Mouse (Mus musculus): Measurements from ENCODE around the gene Med16. TPM values are rescaled to one million over a fixed set of nuclear protein-coding genes. Genes with fewer than 3 reads are reported as not detected.

Gene Med16
- total and polyA plus RNA-seq, 3 experiments: 10.2 to 22.8 (median 12.1) TPM

- Histone ChIP-seq H3K4me3 (replicated peaks in 1 of 3; ENCODE audit: low read depth in 2 of 3, low read length in 2 of 3, poor library complexity in 1 of 3) (no peak overlapping the region), H3K36me3 (replicated peaks in 1 of 2; ENCODE audit: control insufficient read depth in 1 of 2, insufficient read depth in 1 of 2, low read length in 1 of 2) (peaks cover 73 to 91% of the 10 kb centered on the region in 2 experiments), H3K79me2 (replicated peaks; ENCODE audit: control insufficient read depth, extremely low read depth, insufficient read depth, poor library complexity, severe bottlenecking) (peaks cover 24% of the 10 kb centered on the region), H3K27me3 (replicated peaks) (no peaks in the 10 kb centered on the region), H3K9ac (ENCODE audit: insufficient read depth, low read depth) (no peak overlapping the region), H3K27ac (ENCODE audit: insufficient read depth, low read depth) (no peak overlapping the region), H3K4me2 (ENCODE audit: insufficient read depth, low read depth, poor library complexity, severe bottlenecking) (no peak overlapping the region), H3K9me3 (replicated peaks; ENCODE audit: low read length) (no peaks in the 10 kb centered on the region), H3K4me1 (ENCODE audit: control insufficient read depth in 1 of 2, insufficient read depth in 2 of 2) (peaks cover 25 to 64% of the 10 kb centered on the region in 2 experiments)
- in situ Hi-C loops (cut with MboI; ENCODE audit: low pct_ligation_motif_present, low pct_unique_long_range_greater_than_20kb, low sequenced_read_pairs): no loop called here
- no peak for DNase-seq (ENCODE audit: extremely low read depth)
- dilution Hi-C loops (cut with MboI; ENCODE audit: extremely low pct_ligation_motif_present, extremely low pct_unique_long_range_greater_than_20kb, low sequenced_read_pairs): no loop called here
- peak; percentile 38 for TF ChIP-seq POLR2A (IDR thresholded peaks at IDR 0.05; ENCODE audit: low read depth, low read length)
- TF ChIP-seq ZMIZ1 (IDR thresholded peaks at IDR 0.05; ENCODE audit: low read depth, low read length): no peak
- TF ChIP-seq CTCF (conservative IDR thresholded peaks at IDR 0.05 in 1 of 2, IDR thresholded peaks at IDR 0.05 in 1 of 2; ENCODE audit: low read depth in 2 of 2, low read length in 2 of 2): no peak
These were observed 41.1 kb upstream of the Med16 start for GRCm38 (mm10) chr10:79949873-79950272.

- Histone ChIP-seq H3K4me1 (ENCODE audit: control insufficient read depth in 1 of 2, insufficient read depth in 2 of 2) (peaks cover 33 to 65% of the 10 kb centered on the region in 2 experiments), H3K36me3 (replicated peaks in 1 of 2; ENCODE audit: control insufficient read depth in 1 of 2, insufficient read depth in 1 of 2, low read length in 1 of 2) (peaks cover 61 to 91% of the 10 kb centered on the region in 2 experiments), H3K9ac (ENCODE audit: insufficient read depth, low read depth) (no peak overlapping the region), H3K79me2 (replicated peaks; ENCODE audit: control insufficient read depth, extremely low read depth, insufficient read depth, poor library complexity, severe bottlenecking) (peaks cover 43% of the 10 kb centered on the region), H3K9me3 (replicated peaks; ENCODE audit: low read length) (no peaks in the 10 kb centered on the region), H3K27me3 (replicated peaks) (no peaks in the 10 kb centered on the region), H3K4me3 (replicated peaks in 1 of 3; ENCODE audit: low read depth in 2 of 3, low read length in 2 of 3, poor library complexity in 1 of 3) (no peak overlapping the region), H3K27ac (ENCODE audit: insufficient read depth, low read depth) (peak overlapping the region; percentile 18; the same call in 1 of the 2 replicates), H3K4me2 (ENCODE audit: insufficient read depth, low read depth, poor library complexity, severe bottlenecking) (no peak overlapping the region)
- no peak for DNase-seq (ENCODE audit: extremely low read depth)
- in situ Hi-C loops (cut with MboI; ENCODE audit: low pct_ligation_motif_present, low pct_unique_long_range_greater_than_20kb, low sequenced_read_pairs): no loop called here
- dilution Hi-C loops (cut with MboI; ENCODE audit: extremely low pct_ligation_motif_present, extremely low pct_unique_long_range_greater_than_20kb, low sequenced_read_pairs): no loop called here
- no peak for TF ChIP-seq RAD21 (IDR thresholded peaks at IDR 0.05; ENCODE audit: low read depth, low read length)
- 0 out of 2 replicates have a peak, but pooled peaks have one; percentile 2 for TF ChIP-seq POLR2A (IDR thresholded peaks at IDR 0.05; ENCODE audit: low read depth, low read length)
- no peak for TF ChIP-seq UBTF (IDR thresholded peaks at IDR 0.05; ENCODE audit: low read depth, low read length)
- no peak for TF ChIP-seq ELF1 (IDR thresholded peaks at IDR 0.05; ENCODE audit: low read depth, low read length)
These were observed 38.8 kb upstream of the Med16 start for GRCm38 (mm10) chr10:79947502-79947901.

GRCm38 (mm10) chr10:79946752-79947322 is 38.1 kb upstream of the Med16 start:
- H3K4me2 ChIP-seq (ENCODE audit: insufficient read depth, low read depth, poor library complexity, severe bottlenecking): no peak overlapping the region
- H3K4me1 ChIP-seq (ENCODE audit: control insufficient read depth in 1 of 2, insufficient read depth in 2 of 2): peaks cover 34 to 71% of the 10 kb centered on the region in 2 experiments

More at GRCm38 (mm10) chr10:79946752-79947322, 38.1 kb upstream of the Med16 start:
- DNase-seq (ENCODE audit: extremely low read depth): no peak
- H3K9me3 ChIP-seq (replicated peaks; ENCODE audit: low read length): no peaks in the 10 kb centered on the region
- 0 out of 2 replicates have a peak overlapping the region, but pooled peaks have one; percentile 8 for H3K27ac ChIP-seq (ENCODE audit: insufficient read depth, low read depth)
- TF ChIP-seq PAX5 (IDR thresholded peaks at IDR 0.05; ENCODE audit: low read length) (no peak), ZC3H11A (IDR thresholded peaks at IDR 0.05; ENCODE audit: low read depth, low read length) (no peak), POLR2A (IDR thresholded peaks at IDR 0.05; ENCODE audit: low read depth, low read length) (0 out of 2 replicates have a peak, but pooled peaks have one; percentile 24)
- in situ Hi-C loops (cut with MboI; ENCODE audit: low pct_ligation_motif_present, low pct_unique_long_range_greater_than_20kb, low sequenced_read_pairs) (no loop called here), dilution Hi-C loops (cut with MboI; ENCODE audit: extremely low pct_ligation_motif_present, extremely low pct_unique_long_range_greater_than_20kb, low sequenced_read_pairs) (no loop called here)
- no peak overlapping the region for H3K9ac ChIP-seq (ENCODE audit: insufficient read depth, low read depth)
- no peaks in the 10 kb centered on the region for H3K27me3 ChIP-seq (replicated peaks)
- H3K36me3 ChIP-seq (replicated peaks in 1 of 2; ENCODE audit: control insufficient read depth in 1 of 2, insufficient read depth in 1 of 2, low read length in 1 of 2): peaks cover 66 to 92% of the 10 kb centered on the region in 2 experiments
- H3K79me2 ChIP-seq (replicated peaks; ENCODE audit: control insufficient read depth, extremely low read depth, insufficient read depth, poor library complexity, severe bottlenecking): peaks cover 49% of the 10 kb centered on the region
- H3K4me3 ChIP-seq (replicated peaks in 1 of 3; ENCODE audit: low read depth in 2 of 3, low read length in 2 of 3, poor library complexity in 1 of 3): no peak overlapping the region
